Mouse (Mus musculus) lung, postnatal 0 days (tissue): ENCODE measurements at regions not wholly inside any gene's neighbourhood (a gene's known extent, or its start where the extent isn't known, plus 50 kb on each side); places are given as distances from the start of the nearest gene placed in this dataset.

Experiments used
- ATAC-seq: fragments of 200-750 bp; cut with Nextera tagmentation; 2 replicates; pipeline ENCODE4 v1.8.0; 2017; ENCODE audit warnings: moderate library complexity
- DNase-seq: peaks from one replicate; pipeline ENCODE4 v3.0.0-alpha.2; 2016; ENCODE audit warnings: low spot score
- H3K27ac ChIP-seq: fragments of 300-500 bp; sonication (generic); 2 replicates; pipeline ENCODE4 v1.5.1; 2014; ENCODE audit warnings: antibody characterized with exemption, mild to moderate bottlenecking, low read length, mixed read lengths
- H3K27me3 ChIP-seq: fragments of 300-500 bp; sonication (generic); replicated peaks from 2 replicates; pipeline ENCODE4 v1.6.1; 2014; ENCODE audit warnings: low read length, mixed read lengths; ENCODE audit not compliant: insufficient read depth
- H3K36me3 ChIP-seq: fragments of 300-500 bp; sonication (generic); 2 replicates; pipeline ENCODE4 v1.6.1; 2014; ENCODE audit warnings: low read length, mixed read lengths; ENCODE audit not compliant: insufficient read depth
- H3K4me1 ChIP-seq: fragments of 300-500 bp; sonication (generic); 2 replicates; pipeline ENCODE4 v1.6.1; 2014; ENCODE audit warnings: antibody characterized with exemption, low read depth, low read length, mixed read lengths; ENCODE audit not compliant: insufficient read depth
- H3K4me2 ChIP-seq: fragments of 300-500 bp; sonication (generic); replicated peaks from 2 replicates; pipeline ENCODE4 v1.6.1; 2014; ENCODE audit warnings: low read depth, mild to moderate bottlenecking, low read length, moderate library complexity, mixed read lengths
- H3K4me3 ChIP-seq: fragments of 300-500 bp; sonication (generic); 2 replicates; pipeline ENCODE4 v1.5.1; 2014; ENCODE audit warnings: low read depth, low read length
- H3K9ac ChIP-seq: fragments of 300-500 bp; sonication (generic); replicated peaks from 2 replicates; pipeline ENCODE4 v1.6.1; 2014; ENCODE audit warnings: low read depth, mild to moderate bottlenecking
- H3K9me3 ChIP-seq: fragments of 300-500 bp; sonication (generic); 2 replicates; pipeline ENCODE4 v1.6.1; 2016; ENCODE audit warnings: low read length, mixed read lengths
- CTCF ChIP-seq: IDR thresholded peaks from 2 replicates; pipeline ENCODE4 v1.5.1; 2016; ENCODE audit warnings: antibody characterized with exemption, mild to moderate bottlenecking
- EP300 ChIP-seq: IDR thresholded peaks from 2 replicates; pipeline ENCODE4 v1.6.1; 2016; ENCODE audit warnings: antibody characterized with exemption, mild to moderate bottlenecking, control low read depth
- WGBS: fragments of 180-500 bp; shearing (Covaris S2); extraction: QIAGEN DNeasy Blood & Tissue Kit; methylation state at CpG from one replicate; pipeline ENCODE4 v1.1.7; 2014; 5-methylcytosine and 5-hydroxymethylcytosine counted together

DNA sequence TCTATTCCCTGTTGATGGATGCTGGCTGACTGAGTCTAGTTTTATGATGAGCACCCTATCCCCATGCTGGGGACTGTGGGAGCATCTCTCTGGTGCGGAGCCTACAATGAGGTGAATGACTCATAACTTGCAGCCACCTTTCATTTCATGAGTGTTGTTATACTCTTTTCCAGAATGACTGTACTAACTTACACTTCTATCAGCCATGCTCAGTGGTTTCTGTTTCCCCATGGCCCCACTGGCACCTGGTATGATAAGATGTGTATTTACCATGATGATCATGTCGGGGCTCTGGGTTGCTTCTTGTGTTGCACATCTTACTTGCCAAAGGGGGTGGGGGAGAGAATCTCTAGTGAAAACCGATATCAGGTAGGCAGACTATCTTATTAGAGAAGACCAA lies 1317.2 kb upstream of the A1bg start:
- Histone ChIP-seq H3K4me2 (no peak overlapping the region), H3K9ac (no peak overlapping the region), H3K27me3 (no peaks in the 10 kb centered on the region), H3K27ac (no peak overlapping the region), H3K36me3 (no peaks in the 10 kb centered on the region), H3K4me3 (no peak overlapping the region), H3K9me3 (no peaks in the 10 kb centered on the region), H3K4me1 (no peaks in the 10 kb centered on the region)
- WGBS = 92% methylated on average over 3 of the region's 3 CpGs
- no peak for TF ChIP-seq CTCF
- no peak for TF ChIP-seq EP300
- DNase-seq (no peak), ATAC-seq (no peak)

DNA sequence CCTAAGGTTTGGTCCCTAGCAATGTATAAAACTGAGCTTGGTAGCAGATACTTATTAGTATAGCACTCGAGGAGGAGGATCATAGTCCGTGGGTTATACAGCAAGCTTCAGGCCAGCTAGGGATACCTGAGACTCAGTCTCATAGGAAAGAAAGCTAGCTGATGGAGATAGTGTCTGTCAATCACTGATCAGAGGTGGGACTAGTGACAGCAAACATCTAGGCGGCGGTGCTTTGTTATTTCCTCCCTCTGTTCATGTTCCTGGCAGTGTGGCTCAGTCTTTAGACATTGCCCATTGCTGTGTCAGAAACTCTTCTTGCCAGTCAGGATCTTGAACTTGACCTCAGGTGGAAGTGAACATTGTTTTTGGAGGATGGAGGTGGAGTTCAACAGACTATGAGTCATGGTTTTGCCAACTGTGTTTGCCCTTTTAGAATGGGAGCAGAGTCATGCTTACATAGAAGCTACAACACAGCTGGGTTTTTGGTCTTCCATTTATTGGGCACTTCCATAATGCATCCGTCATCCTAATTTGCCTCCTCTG lies 1315.8 kb upstream of the A1bg start:
- no peaks in the 10 kb centered on the region for H3K9me3 ChIP-seq
- no peaks in the 10 kb centered on the region for H3K36me3 ChIP-seq
- H3K27ac ChIP-seq = no peak overlapping the region
- no peaks in the 10 kb centered on the region for H3K4me1 ChIP-seq
- DNase-seq = no peak
- WGBS = 82% methylated on average over 5 of the region's 5 CpGs
- H3K4me3 ChIP-seq = no peak overlapping the region
- no peak for ATAC-seq
- H3K27me3 ChIP-seq = no peaks in the 10 kb centered on the region
- no peak for TF ChIP-seq EP300
- no peak for TF ChIP-seq CTCF
- no peak overlapping the region for H3K9ac ChIP-seq
- H3K4me2 ChIP-seq = no peak overlapping the region

DNA sequence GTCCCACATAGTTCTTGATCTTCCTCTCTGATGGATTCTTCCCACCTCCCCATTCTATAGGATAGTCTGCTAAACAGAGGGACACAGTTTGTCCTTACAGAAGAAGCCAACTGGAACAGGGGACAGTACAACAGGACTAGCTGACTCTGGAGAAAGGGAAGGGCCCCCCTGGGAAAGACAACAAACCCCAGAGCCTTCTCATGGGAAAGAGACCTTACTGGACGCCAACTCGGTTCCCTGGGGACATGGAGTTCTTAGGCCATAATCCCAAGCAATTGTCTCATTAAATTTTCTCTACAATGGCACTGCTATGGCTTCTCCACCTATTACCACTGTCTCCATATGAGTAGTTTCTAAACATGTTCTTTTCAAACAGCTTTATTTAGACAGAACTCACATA lies 1313.2 kb upstream of the A1bg start:
- no peak overlapping the region for H3K4me2 ChIP-seq

DNA sequence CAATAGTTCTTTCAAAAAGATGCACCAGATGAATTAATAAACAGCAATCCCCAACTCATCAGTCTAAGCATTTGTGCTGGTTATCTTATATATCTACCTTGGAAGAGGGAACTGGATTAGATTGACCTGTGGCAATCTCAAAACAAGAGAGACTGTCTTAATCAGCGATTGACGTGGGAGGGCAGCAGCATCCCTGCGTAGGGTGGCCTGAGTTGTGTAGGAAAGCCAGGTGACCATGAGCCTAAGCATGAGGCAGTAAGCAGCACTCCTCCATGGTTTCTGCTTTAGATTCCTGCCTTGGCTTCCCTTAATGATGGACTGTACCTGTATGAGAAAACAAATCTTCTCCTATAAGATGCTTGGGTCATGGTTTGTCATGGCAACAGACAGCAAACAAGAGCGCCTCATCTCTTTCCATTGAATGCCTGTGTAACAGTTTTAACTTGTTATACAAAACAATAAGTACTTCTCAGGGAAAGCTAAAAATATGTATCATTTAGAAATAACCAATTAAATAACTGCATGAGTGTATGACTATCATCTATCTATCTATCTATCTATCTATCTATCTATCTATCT lies 1311.5 kb upstream of the A1bg start:
- no peak overlapping the region for H3K4me3 ChIP-seq
- H3K27me3 ChIP-seq = no peaks in the 10 kb centered on the region
- no peak overlapping the region for H3K27ac ChIP-seq
- TF ChIP-seq CTCF (no peak), EP300 (no peak)
- 92% methylated on average over 4 of the region's 4 CpGs for WGBS
- H3K4me2 ChIP-seq = no peak overlapping the region
- H3K9ac ChIP-seq = no peak overlapping the region
- H3K4me1 ChIP-seq = no peaks in the 10 kb centered on the region
- ATAC-seq = no peak
- H3K36me3 ChIP-seq = no peaks in the 10 kb centered on the region
- H3K9me3 ChIP-seq = no peaks in the 10 kb centered on the region
- no peak for DNase-seq

More for the DNA sequence above, 1313.2 kb upstream of the A1bg start:
- H3K9me3 ChIP-seq = no peaks in the 10 kb centered on the region
- no peaks in the 10 kb centered on the region for H3K36me3 ChIP-seq
- ATAC-seq (no peak), DNase-seq (no peak)
- 78% methylated on average over 2 of the region's 2 CpGs for WGBS
- H3K4me3 ChIP-seq = no peak overlapping the region
- no peak for TF ChIP-seq EP300
- TF ChIP-seq CTCF = no peak
- H3K27me3 ChIP-seq = no peaks in the 10 kb centered on the region
- H3K27ac ChIP-seq = no peak overlapping the region
- H3K4me1 ChIP-seq = no peaks in the 10 kb centered on the region
- no peak overlapping the region for H3K9ac ChIP-seq

DNA sequence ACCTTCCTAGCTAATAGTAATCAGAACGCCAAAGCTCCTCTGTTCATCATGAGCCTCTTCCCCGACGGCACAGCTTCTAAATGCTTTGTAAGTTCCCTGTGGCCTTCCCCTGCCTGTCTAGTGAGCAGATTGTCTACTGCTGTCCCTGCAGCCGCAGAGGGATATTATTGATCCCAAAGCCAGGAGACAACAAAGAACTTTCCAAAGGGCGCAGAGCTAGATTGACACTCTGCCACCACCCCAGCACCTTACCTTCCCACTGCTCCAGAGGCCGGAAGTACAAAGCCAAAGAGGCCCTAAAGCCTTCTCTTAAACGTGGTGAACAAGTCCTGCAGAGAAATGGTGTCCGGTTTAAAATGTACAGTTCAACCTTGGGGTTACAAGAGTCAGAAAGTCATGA lies 1310.3 kb upstream of the A1bg start:
- Histone ChIP-seq H3K36me3 (no peaks in the 10 kb centered on the region), H3K4me1 (no peaks in the 10 kb centered on the region), H3K4me2 (no peak overlapping the region), H3K9ac (no peak overlapping the region), H3K4me3 (no peak overlapping the region), H3K9me3 (no peaks in the 10 kb centered on the region), H3K27me3 (no peaks in the 10 kb centered on the region), H3K27ac (no peak overlapping the region)
- 61% methylated on average over 8 of the region's 8 CpGs for WGBS
- ATAC-seq = no peak
- TF ChIP-seq CTCF = no peak
- no peak for TF ChIP-seq EP300
- no peak for DNase-seq

DNA sequence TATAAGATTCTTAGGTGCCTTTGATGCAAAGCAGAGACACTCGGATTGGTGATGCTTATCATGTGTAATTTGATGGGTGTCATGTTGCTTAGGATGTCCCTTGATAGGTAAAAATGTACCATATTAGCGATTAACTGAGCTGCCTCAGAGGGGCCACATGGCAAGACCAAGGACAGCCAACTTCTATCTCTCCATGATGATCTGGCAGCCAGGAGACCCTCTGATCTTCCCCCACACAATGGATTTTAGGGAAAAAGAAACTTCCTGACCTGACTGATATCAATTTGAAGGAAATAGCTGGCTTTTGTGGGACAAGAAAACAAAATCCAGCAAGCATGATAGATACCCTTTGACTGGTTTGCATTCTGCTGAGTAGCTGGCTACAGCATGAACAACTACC lies 1308.9 kb upstream of the A1bg start:
- DNase-seq (no peak), ATAC-seq (no peak)
- no peak overlapping the region for H3K9ac ChIP-seq
- H3K9me3 ChIP-seq = no peaks in the 10 kb centered on the region
- H3K4me2 ChIP-seq = no peak overlapping the region
- H3K4me1 ChIP-seq = no peaks in the 10 kb centered on the region
- 65% methylated on average over 2 of the region's 2 CpGs for WGBS
- no peaks in the 10 kb centered on the region for H3K36me3 ChIP-seq
- no peak overlapping the region for H3K4me3 ChIP-seq
- H3K27ac ChIP-seq = no peak overlapping the region
- H3K27me3 ChIP-seq = no peaks in the 10 kb centered on the region
- TF ChIP-seq CTCF (no peak), EP300 (no peak)

DNA sequence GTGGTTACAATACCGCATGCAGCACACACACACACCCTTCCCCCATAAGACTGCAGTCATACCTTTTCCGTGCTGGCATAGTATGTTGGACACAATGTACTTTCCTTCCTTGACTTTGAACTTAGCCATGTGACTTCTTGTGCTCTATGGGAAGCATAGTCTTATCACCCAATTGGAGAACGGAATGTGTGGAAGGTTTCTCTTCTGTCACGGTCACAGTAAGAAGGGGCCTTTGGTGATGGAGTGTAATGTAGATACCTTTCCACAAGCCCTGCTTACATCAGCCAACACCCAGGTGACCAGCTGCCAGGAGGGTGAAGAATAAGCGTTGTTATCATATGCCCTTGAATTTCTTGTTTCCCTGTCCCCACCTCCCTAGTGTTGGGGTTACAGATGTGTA lies 1308.0 kb upstream of the A1bg start:
- Histone ChIP-seq H3K4me3 (no peak overlapping the region), H3K27ac (no peak overlapping the region)
- no peak for ATAC-seq

More for the DNA sequence above, 1308.0 kb upstream of the A1bg start:
- no peaks in the 10 kb centered on the region for H3K36me3 ChIP-seq
- H3K4me1 ChIP-seq = no peaks in the 10 kb centered on the region
- no peak overlapping the region for H3K9ac ChIP-seq
- no peak for DNase-seq
- H3K27me3 ChIP-seq = no peaks in the 10 kb centered on the region
- H3K4me2 ChIP-seq = no peak overlapping the region
- H3K9me3 ChIP-seq = no peaks in the 10 kb centered on the region
- TF ChIP-seq CTCF (no peak), EP300 (no peak)
- WGBS = 83% methylated on average over 5 of the region's 5 CpGs
